ENCODE assay signal across 8 mouse cellular contexts in genomic region chr11:94149509-94150259, GRCm38 (mm10).
DNase-seq lines count a peak whose midpoint lies in the region; ATAC-seq and TF ChIP-seq lines count a peak whose summit lies in the region.

No protein-coding gene starts in this region.

- H3K27me3 ChIP-seq in limb, embryonic 14.5 days (ENCODE audit: control insufficient read depth, insufficient read depth, low read length): 0 out of 2 replicates have a peak, but pooled peaks cover 4% of the 10 kb centered on the region

- no peak for TF ChIP-seq POLR2A in limb, embryonic 14.5 days (IDR thresholded peaks at IDR 0.05; ENCODE audit: borderline replicate concordance, extremely low read depth, insufficient read depth, insufficient read length)

- peak overlapping the region; percentile 48 for H3K4me3 ChIP-seq in limb, embryonic 14.5 days (replicated peaks; ENCODE audit: low read length)

- peak; percentile 56 for DNase-seq in right cerebral cortex, postnatal 4 days
- DNase-seq in right cerebral cortex, postnatal 14 days: no peak
- peak; percentile 41 to 62 for DNase-seq in heart, postnatal 10 days
- DNase-seq in limb, embryonic 14.5 days (ENCODE audit: low spot score): no peak
- peak; percentile 31 for DNase-seq in naive thymus-derived CD4-positive, alpha-beta T cell, adult 2 months (ENCODE audit: low read depth)
- no peak for DNase-seq in frontal cortex, postnatal 25 days (ENCODE audit: low spot score in 2 of 2)
- no peak for DNase-seq in ovary, postnatal 36 days (ENCODE audit: low spot score)

- intact Hi-C loops in heart, postnatal 10 days (cut with DNase I): no loop called here

- peak; percentile 33 for ATAC-seq in common myeloid progenitor, adult 5-6 weeks (replicated peaks; ENCODE audit: low read depth, poor library complexity, severe bottlenecking)
- no peak for ATAC-seq in limb, embryonic 14.5 days (ENCODE audit: low FRiP score, low read depth)

- H3K36me3 ChIP-seq in limb, embryonic 14.5 days (ENCODE audit: control insufficient read depth, insufficient read depth, low read length): no peaks in the 10 kb centered on the region

- 0 out of 2 replicates have a peak overlapping the region, but pooled peaks have one; percentile 26 for H3K27ac ChIP-seq in limb, embryonic 14.5 days (replicated peaks; ENCODE audit: low read depth, low read length)

- peak overlapping the region; percentile 93 for H3K4me2 ChIP-seq in limb, embryonic 14.5 days (replicated peaks; ENCODE audit: low read depth, low read length, severe bottlenecking)

- H3K9me3 ChIP-seq in limb, embryonic 14.5 days (ENCODE audit: control insufficient read depth, low read length): no peaks in the 10 kb centered on the region

- WGBS in limb, embryonic 14.5 days: 23% methylated on average over 16 of the region's 16 CpGs

- peak overlapping the region; percentile 58 for H3K9ac ChIP-seq in limb, embryonic 14.5 days (ENCODE audit: low read depth, low read length, severe bottlenecking)

- H3K4me1 ChIP-seq in limb, embryonic 14.5 days (ENCODE audit: control insufficient read depth, insufficient read depth, low read length): peaks cover 8% of the 10 kb centered on the region

Comparison
In these comparisons a context has a peak if more than half of its experiments do, and no peak if none do; other contexts are left out.
1. DNase-seq: peak in right cerebral cortex, postnatal 4 days (single experiment), heart, postnatal 10 days (2 of 2) and naive thymus-derived CD4-positive, alpha-beta T cell, adult 2 months (single experiment); none in right cerebral cortex, postnatal 14 days (single experiment), limb, embryonic 14.5 days (single experiment), frontal cortex, postnatal 25 days (0 of 2) and ovary, postnatal 36 days (single experiment).